In the genomic region with DNA sequence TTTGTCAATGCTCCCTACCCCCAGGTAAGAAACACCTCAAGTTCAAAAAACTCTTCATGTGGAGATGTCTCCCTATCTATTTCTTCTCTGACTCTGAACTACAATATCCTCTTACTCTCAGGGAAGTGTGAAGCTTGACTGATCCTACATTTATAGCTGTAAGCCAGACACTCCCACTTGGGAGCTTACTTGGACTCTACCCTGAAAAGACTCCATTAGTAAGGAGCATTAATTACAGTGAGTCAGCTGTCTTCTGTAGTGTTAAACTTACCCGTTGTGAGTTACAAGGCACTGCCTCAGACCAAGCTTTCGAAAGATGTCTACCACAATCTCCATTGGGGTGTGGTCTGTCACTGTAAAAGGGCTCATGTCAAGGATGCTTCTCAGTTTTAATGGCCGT, we compare ENCODE assay signal across 15 mouse cellular contexts.
"Had no signal": no experiment of that assay in that cellular context is flagged by ENCODE, and none has a peak within 500 bp of the region (broad histone marks: within the 10 kb centered on the region; RNA-seq: fewer than 3 reads in every experiment).

No protein-coding gene starts in this region.

- DNase-seq: kidney, adult 9 months; kidney, postnatal 36 days; layer of hippocampus, adult 9-11 months; liver, embryonic 13.5 days; lung, adult 2 months; lung, postnatal 14 days; lung, postnatal 4 days; midbrain, embryonic 14.5 days; thymus, adult 2 months; thymus, postnatal 14 days; thymus, postnatal 4 days had no signal

- H3K27me3 ChIP-seq: liver, embryonic 13.5 days had no signal

- H3K4me1 ChIP-seq: liver, embryonic 13.5 days had no signal

- ATAC-seq: hindbrain, postnatal 0 days; inflammation-experienced regulatory T-cells, adult 6 months had no signal

- H3K4me3 ChIP-seq: liver, embryonic 13.5 days had no signal

- H3K9me3 ChIP-seq: liver, embryonic 13.5 days had no signal

- H3K4me2 ChIP-seq: liver, embryonic 13.5 days; midbrain, embryonic 11.5 days had no signal

- H3K9ac ChIP-seq: liver, embryonic 13.5 days had no signal

- H3K27ac ChIP-seq: hindbrain, postnatal 0 days; liver, embryonic 13.5 days; stomach, postnatal 0 days had no signal
